Mouse (Mus musculus): ENCODE measurements around the gene Mydgf. TPM values are rescaled to one million over a fixed set of nuclear protein-coding genes. Genes with fewer than 3 reads are reported as not detected.

Mydgf gene
- polyA plus RNA-seq (2015; fragmentation: Nextera tagmentation; extraction: Ambion mirVana): 59.2 and 66.7 TPM in 2 replicates

- Histone ChIP-seq H3K4me3 (replicated peaks) (peak within 1 kb of the TSS; percentile 92), H3K4me2 (peak within 1 kb of the TSS; percentile 80), H3K9me3 (replicated peaks) (no peaks in the 10 kb centered on the region), H3K36me3 (peaks cover 61% of the 10 kb centered on the region), H3K4me1 (replicated peaks) (peaks cover 37% of the 10 kb centered on the region), H3K9ac (peak within 1 kb of the TSS; percentile 90), H3K27me3 (no peaks in the 10 kb centered on the region), H3K27ac (peak within 1 kb of the TSS; percentile 83)
- ATAC-seq (ENCODE audit: low read depth) (peak; percentile 88), DNase-seq (peak; percentile 93)
- WGBS (ENCODE audit: insufficient replicate concordance): 0% methylated on average over 47 of the region's 47 CpGs
These were observed at the start of gene Mydgf for GRCm38 (mm10) chr17:56183658-56184103. Gene Mydgf (minus strand): TSS chr17:56183920.

DNA sequence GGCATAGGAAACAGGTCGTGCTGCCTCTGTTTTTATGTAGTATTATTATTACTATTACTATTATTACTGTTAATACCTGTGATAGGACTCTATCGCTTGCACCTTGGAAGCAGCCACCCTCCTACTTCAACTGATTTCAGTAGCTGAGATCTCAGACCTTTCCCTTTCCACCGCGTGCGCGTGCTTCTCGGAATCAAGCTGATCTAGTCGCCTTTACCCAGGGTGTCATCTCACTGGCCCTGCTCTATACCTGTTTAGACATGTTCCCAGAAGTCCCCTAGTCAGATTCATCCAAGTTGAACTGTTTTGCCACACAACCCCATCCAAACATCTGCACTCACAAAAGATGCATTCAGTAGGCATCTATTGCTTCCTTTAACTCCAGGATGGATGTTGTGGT is 49.7 kb upstream of the Mydgf start:
- H3K27ac ChIP-seq: no peak overlapping the region
- no peak overlapping the region for H3K4me3 ChIP-seq (replicated peaks)
- no peak overlapping the region for H3K4me2 ChIP-seq
- DNase-seq (no peak), ATAC-seq (ENCODE audit: low read depth) (no peak)
- 49% methylated on average over 8 of the region's 8 CpGs for WGBS (ENCODE audit: insufficient replicate concordance)
- no peaks in the 10 kb centered on the region for H3K27me3 ChIP-seq
- no peaks in the 10 kb centered on the region for H3K9me3 ChIP-seq (replicated peaks)
- no peaks in the 10 kb centered on the region for H3K36me3 ChIP-seq
- H3K4me1 ChIP-seq (replicated peaks): no peaks in the 10 kb centered on the region
- no peak overlapping the region for H3K9ac ChIP-seq

DNA sequence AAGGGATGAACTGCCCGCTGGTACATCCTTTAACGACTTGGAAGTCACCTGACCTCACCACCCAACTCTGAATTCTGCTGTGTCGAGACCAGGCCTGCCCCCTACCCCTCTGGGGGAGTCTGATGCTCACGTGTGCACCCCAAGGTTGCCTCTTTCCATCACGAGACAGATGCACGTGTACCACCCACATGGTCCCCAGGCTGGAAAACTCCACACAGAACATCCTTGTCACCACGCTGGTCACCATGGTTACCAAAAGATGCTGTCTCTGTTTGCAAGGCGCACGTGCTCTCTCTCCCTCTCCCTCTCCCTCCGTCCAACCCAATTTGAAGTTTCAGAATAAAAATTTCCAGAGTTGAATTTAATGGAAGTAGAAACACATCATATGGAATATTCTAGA is 46.2 kb upstream of the Mydgf start:
- Histone ChIP-seq H3K4me1 (replicated peaks) (peaks cover 1% of the 10 kb centered on the region; the same call in 1 of the 2 replicates), H3K27me3 (no peaks in the 10 kb centered on the region), H3K4me2 (no peak overlapping the region), H3K9ac (no peak overlapping the region), H3K36me3 (no peaks in the 10 kb centered on the region), H3K9me3 (replicated peaks) (no peaks in the 10 kb centered on the region), H3K27ac (no peak overlapping the region), H3K4me3 (replicated peaks) (no peak overlapping the region)
- ATAC-seq (ENCODE audit: low read depth): no peak
- DNase-seq: no peak
- WGBS (ENCODE audit: insufficient replicate concordance): 51% methylated on average over 10 of the region's 10 CpGs

GRCm38 (mm10) chr17:56226566-56226965 is 42.8 kb upstream of the Mydgf start:
- H3K4me3 ChIP-seq (replicated peaks): no peak overlapping the region
- H3K27ac ChIP-seq: no peak overlapping the region
- DNase-seq: no peak
- H3K4me1 ChIP-seq (replicated peaks): peaks cover 4% of the 10 kb centered on the region; the same call in 1 of the 2 replicates
- no peak for ATAC-seq (ENCODE audit: low read depth)
- 39% methylated on average over 3 of the region's 3 CpGs for WGBS (ENCODE audit: insufficient replicate concordance)
- H3K9me3 ChIP-seq (replicated peaks): no peaks in the 10 kb centered on the region
- no peak overlapping the region for H3K9ac ChIP-seq
- no peaks in the 10 kb centered on the region for H3K27me3 ChIP-seq
- H3K36me3 ChIP-seq: no peaks in the 10 kb centered on the region
- H3K4me2 ChIP-seq: no peak overlapping the region

- 18% methylated on average over 1 of the region's 1 CpGs for WGBS (ENCODE audit: insufficient replicate concordance)
- DNase-seq (no peak), ATAC-seq (ENCODE audit: low read depth) (no peak)
- Histone ChIP-seq H3K27ac (no peak overlapping the region), H3K9ac (no peak overlapping the region), H3K4me3 (replicated peaks) (no peak overlapping the region), H3K4me1 (replicated peaks) (peaks cover 9% of the 10 kb centered on the region; the same call in 1 of the 2 replicates), H3K4me2 (no peak overlapping the region), H3K9me3 (replicated peaks) (no peaks in the 10 kb centered on the region), H3K27me3 (no peaks in the 10 kb centered on the region), H3K36me3 (no peaks in the 10 kb centered on the region)
These were observed 41.2 kb upstream of the Mydgf start for GRCm38 (mm10) chr17:56224916-56225315.

DNA sequence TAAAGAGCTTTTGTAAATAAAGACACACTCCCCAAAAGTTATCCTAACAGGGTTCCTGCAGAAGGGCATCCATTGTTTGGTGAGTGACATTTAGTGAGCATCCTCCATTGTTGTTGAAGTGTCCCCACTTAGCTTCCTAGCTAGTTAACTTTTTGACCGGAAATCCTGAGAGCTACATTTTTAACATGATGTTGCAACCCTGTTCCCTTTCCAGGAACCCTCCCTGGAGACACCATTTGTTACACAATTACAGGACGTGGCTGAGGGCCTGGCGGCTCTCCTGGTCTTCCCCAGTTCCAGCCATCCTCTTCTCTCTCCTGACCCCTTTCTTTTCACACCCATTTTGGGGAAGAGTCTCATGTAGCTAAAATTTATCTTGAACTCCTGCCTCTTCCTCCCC is 36.1 kb upstream of the Mydgf start:
- H3K4me1 ChIP-seq (replicated peaks): peaks cover 40% of the 10 kb centered on the region
- no peaks in the 10 kb centered on the region for H3K9me3 ChIP-seq (replicated peaks)
- 36% methylated on average over 3 of the region's 3 CpGs for WGBS (ENCODE audit: insufficient replicate concordance)
- H3K9ac ChIP-seq: no peak overlapping the region
- 0 out of 2 replicates have a peak, but pooled peaks cover 4% of the 10 kb centered on the region for H3K36me3 ChIP-seq
- H3K4me2 ChIP-seq: peak overlapping the region; percentile 83
- H3K4me3 ChIP-seq (replicated peaks): no peak overlapping the region
- DNase-seq: no peak
- no peak for ATAC-seq (ENCODE audit: low read depth)
- no peaks in the 10 kb centered on the region for H3K27me3 ChIP-seq
- H3K27ac ChIP-seq: peak overlapping the region; percentile 89

- H3K9me3 ChIP-seq (replicated peaks): no peaks in the 10 kb centered on the region
- 0 out of 2 replicates have a peak, but pooled peaks cover 4% of the 10 kb centered on the region for H3K36me3 ChIP-seq
- peak overlapping the region; percentile 83 for H3K4me2 ChIP-seq
- ATAC-seq (ENCODE audit: low read depth) (no peak), DNase-seq (no peak)
- WGBS (ENCODE audit: insufficient replicate concordance): 30% methylated on average over 12 of the region's 12 CpGs
- H3K4me1 ChIP-seq (replicated peaks): peaks cover 39% of the 10 kb centered on the region
- H3K4me3 ChIP-seq (replicated peaks): peak overlapping the region; percentile 86
- H3K9ac ChIP-seq: peak overlapping the region; percentile 93
- H3K27ac ChIP-seq: peak overlapping the region; percentile 89
- no peaks in the 10 kb centered on the region for H3K27me3 ChIP-seq
These were observed 35.5 kb upstream of the Mydgf start for GRCm38 (mm10) chr17:56219251-56219650.

DNA sequence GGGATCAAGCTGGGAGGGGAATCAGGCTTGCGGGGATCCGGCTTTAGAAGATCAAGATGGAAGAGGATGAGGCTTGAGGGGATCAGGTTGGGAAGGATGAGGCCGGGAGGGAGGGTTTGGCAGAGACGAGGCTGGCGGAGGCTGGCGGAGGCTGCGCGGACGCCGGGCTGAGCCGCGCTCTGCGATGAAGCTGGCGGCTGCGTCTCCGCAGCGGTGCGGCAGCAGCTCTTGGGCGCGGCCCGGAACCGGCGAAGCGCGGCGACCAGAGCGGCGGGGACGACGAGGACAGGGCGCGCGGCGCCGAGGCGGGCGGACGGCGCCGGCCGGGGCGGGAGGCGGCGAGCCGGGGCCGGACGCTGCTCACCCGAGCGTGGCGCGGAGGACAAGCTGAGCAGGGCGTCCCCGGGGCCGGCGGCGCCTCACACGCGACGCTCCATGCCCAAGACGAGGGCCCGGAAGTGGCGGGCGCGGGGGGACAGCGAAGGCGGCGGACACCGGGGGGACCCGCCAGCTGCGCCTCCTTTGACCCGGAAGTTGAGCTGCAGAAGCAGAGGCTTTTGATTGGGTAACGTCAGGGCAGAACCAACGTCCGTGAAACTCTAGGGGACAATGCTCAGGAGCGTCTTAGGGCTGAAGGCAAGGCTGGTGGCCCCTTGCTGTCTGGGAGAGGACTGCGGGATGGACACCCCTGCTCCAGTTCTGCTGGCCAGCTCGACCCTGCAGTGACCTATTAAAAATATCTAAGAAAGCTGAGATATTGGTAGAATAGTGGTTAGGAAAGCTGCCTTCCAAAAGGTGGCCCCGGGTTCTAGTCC is 34.9 kb upstream of the Mydgf start, which contains the start of gene Dpp9:
TSS of gene Dpp9 (minus strand) at position 529 of the 815 bp plus-strand sequence.
- peak within 1 kb of the TSS; percentile 83 for H3K4me2 ChIP-seq
- peak within 1 kb of the TSS; percentile 89 for H3K27ac ChIP-seq
- H3K9ac ChIP-seq: peak within 1 kb of the TSS; percentile 93
- peak; percentile 85 for DNase-seq
- WGBS (ENCODE audit: insufficient replicate concordance): under 1% methylated on average over 75 of the region's 78 CpGs
- peaks cover 43% of the 10 kb centered on the region for H3K4me1 ChIP-seq (replicated peaks)
- peak; percentile 94 for ATAC-seq (ENCODE audit: low read depth)
- H3K36me3 ChIP-seq: 0 out of 2 replicates have a peak, but pooled peaks cover 4% of the 10 kb centered on the region
- H3K9me3 ChIP-seq (replicated peaks): no peaks in the 10 kb centered on the region
- H3K27me3 ChIP-seq: no peaks in the 10 kb centered on the region
- peak within 1 kb of the TSS; percentile 86 for H3K4me3 ChIP-seq (replicated peaks)

GRCm38 (mm10) chr17:56217670-56218069 is 34.0 kb upstream of the Mydgf start:
- ATAC-seq (ENCODE audit: low read depth): no peak
- no peak for DNase-seq
- H3K9ac ChIP-seq: peak overlapping the region; percentile 93
- peaks cover 49% of the 10 kb centered on the region for H3K4me1 ChIP-seq (replicated peaks)
- no peaks in the 10 kb centered on the region for H3K27me3 ChIP-seq
- H3K36me3 ChIP-seq: 0 out of 2 replicates have a peak, but pooled peaks cover 4% of the 10 kb centered on the region
- H3K4me3 ChIP-seq (replicated peaks): peak overlapping the region; percentile 86
- H3K4me2 ChIP-seq: peak overlapping the region; percentile 83
- no peak overlapping the region for H3K27ac ChIP-seq
- WGBS (ENCODE audit: insufficient replicate concordance): 63% methylated on average over 13 of the region's 13 CpGs
- H3K9me3 ChIP-seq (replicated peaks): no peaks in the 10 kb centered on the region

DNA sequence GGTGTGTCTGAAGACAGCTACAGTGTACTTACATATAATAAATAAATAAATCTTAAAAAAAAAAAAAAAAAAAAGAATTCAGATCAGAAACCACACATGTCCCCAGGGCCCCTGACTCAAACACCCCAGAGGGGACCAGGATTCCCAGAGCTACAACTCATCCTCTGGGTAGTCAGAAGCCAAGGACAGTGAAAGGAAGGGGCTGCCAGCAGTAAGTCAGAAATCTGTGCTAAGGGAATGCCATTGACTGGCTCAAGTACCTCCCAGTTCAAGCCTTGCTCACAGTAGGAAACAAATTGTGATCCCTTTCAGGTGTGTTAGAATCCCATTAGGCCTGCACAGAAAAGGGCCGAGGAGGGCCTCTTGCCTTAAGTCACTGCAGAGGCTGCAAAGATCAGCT is 30.5 kb upstream of the Mydgf start:
- Histone ChIP-seq H3K9me3 (replicated peaks) (no peaks in the 10 kb centered on the region), H3K9ac (no peak overlapping the region), H3K4me3 (replicated peaks) (no peak overlapping the region), H3K27ac (no peak overlapping the region), H3K36me3 (peaks cover 33% of the 10 kb centered on the region), H3K4me2 (no peak overlapping the region), H3K27me3 (no peaks in the 10 kb centered on the region), H3K4me1 (replicated peaks) (peaks cover 51% of the 10 kb centered on the region)
- 70% methylated on average over 1 of the region's 1 CpGs for whole genome bisulfite sequencing (ENCODE audit: insufficient replicate concordance)
- DNase-seq (no peak), ATAC-seq (ENCODE audit: low read depth) (no peak)

GRCm38 (mm10) chr17:56212676-56213075 is 29.0 kb upstream of the Mydgf start:
- no peak overlapping the region; the same call in 1 of the 2 replicates for H3K4me2 ChIP-seq
- H3K27me3 ChIP-seq: no peaks in the 10 kb centered on the region
- H3K4me1 ChIP-seq (replicated peaks): peaks cover 51% of the 10 kb centered on the region
- peak overlapping the region; percentile 73 for H3K27ac ChIP-seq
- DNase-seq: no peak
- peak; percentile 57 for ATAC-seq (ENCODE audit: low read depth)
- H3K4me3 ChIP-seq (replicated peaks): no peak overlapping the region
- no peak overlapping the region for H3K9ac ChIP-seq
- 34% methylated on average over 6 of the region's 6 CpGs for WGBS (ENCODE audit: insufficient replicate concordance)
- peaks cover 44% of the 10 kb centered on the region for H3K36me3 ChIP-seq
- H3K9me3 ChIP-seq (replicated peaks): no peaks in the 10 kb centered on the region
